Comparison of ENCODE assay signal across 14 mouse cellular contexts in the genomic region with DNA sequence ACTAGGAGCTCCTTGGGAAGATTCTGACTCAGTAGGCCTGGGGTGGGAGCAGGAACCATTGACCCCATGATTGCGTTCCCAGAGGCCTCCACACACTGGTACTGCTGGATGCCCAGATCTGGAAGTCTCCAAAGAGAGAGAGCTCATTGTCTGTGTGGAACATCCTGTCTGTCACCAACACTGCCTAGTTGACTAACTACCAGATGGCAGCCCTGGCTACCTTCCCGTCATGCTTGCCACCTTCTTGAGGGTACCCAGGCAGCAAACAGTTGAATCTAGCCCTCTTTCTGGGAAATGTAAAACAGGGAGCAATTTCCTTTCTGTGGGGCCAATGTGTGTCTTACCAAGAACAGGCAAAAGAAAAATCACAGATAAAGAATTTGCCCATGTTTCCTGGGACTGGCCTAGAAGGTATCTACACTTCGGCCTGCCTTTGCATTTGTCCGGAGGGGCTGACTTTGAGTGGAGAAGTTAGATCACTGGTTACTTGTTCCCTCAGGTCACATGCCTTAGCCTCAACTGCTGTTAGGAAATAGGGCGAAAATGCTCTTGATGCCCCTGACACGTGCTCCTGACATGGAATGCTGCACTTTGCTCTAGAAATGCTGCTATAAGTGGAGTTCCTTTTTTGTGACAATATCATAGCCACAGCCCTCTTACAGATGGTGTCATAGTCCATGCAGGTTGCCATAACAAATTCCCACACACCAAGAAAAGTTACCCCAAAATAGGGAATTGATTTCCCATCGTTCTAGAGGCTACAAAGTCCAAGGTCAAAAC. TPM values are rescaled to one million over a fixed set of nuclear protein-coding genes. Genes with fewer than 3 reads are reported as not detected.
DNase-seq lines count a peak whose midpoint lies in the region; ATAC-seq and TF ChIP-seq lines count a peak whose summit lies in the region.
"Had no signal": no experiment of that assay in that cellular context is flagged by ENCODE, and none has a peak within 500 bp of the region (broad histone marks: within the 10 kb centered on the region; RNA-seq: fewer than 3 reads in every experiment).

No protein-coding gene starts in this region.

- H3K36me3 ChIP-seq in forebrain, postnatal 0 days (ENCODE audit: insufficient read depth): peaks cover under 1% of the 10 kb centered on the region; the same call in 1 of the 2 replicates
- no peaks in the 10 kb centered on the region for H3K36me3 ChIP-seq in forebrain, embryonic 11.5 days (ENCODE audit: control insufficient read depth, insufficient read depth, low read length)
- 0 out of 2 replicates have a peak, but pooled peaks cover 2% of the 10 kb centered on the region for H3K36me3 ChIP-seq in neural tube, embryonic 15.5 days
- H3K36me3 ChIP-seq: embryonic facial prominence, embryonic 10.5 days had no signal

- no peak overlapping the region for H3K4me2 ChIP-seq in forebrain, postnatal 0 days (ENCODE audit: low read depth)
- no peak overlapping the region for H3K4me2 ChIP-seq in forebrain, embryonic 11.5 days (ENCODE audit: low read depth, low read length, severe bottlenecking)
- H3K4me2 ChIP-seq in neural tube, embryonic 15.5 days: no peak overlapping the region
- H3K4me2 ChIP-seq: liver, embryonic 15.5 days had no signal

- no peak for TF ChIP-seq CTCF in forebrain, postnatal 0 days (IDR thresholded peaks at IDR 0.05; ENCODE audit: low read depth)
- no peak for TF ChIP-seq CTCF in bone marrow macrophage, adult 2 months (IDR thresholded peaks at IDR 0.05; ENCODE audit: low read depth, low read length)

- H3K9ac ChIP-seq in forebrain, postnatal 0 days: no peak overlapping the region
- H3K9ac ChIP-seq in forebrain, embryonic 11.5 days (ENCODE audit: low read length): no peak overlapping the region
- no peak overlapping the region for H3K9ac ChIP-seq in neural tube, embryonic 15.5 days (replicated peaks)
- H3K9ac ChIP-seq: liver, embryonic 15.5 days had no signal

- H3K27me3 ChIP-seq in forebrain, postnatal 0 days (ENCODE audit: insufficient read depth, low read length): no peaks in the 10 kb centered on the region
- H3K27me3 ChIP-seq in forebrain, embryonic 11.5 days (ENCODE audit: control insufficient read depth, insufficient read depth, low read length): no peaks in the 10 kb centered on the region
- H3K27me3 ChIP-seq in neural tube, embryonic 15.5 days (replicated peaks): no peaks in the 10 kb centered on the region

- WGBS in forebrain, postnatal 0 days: 85% methylated on average over 7 of the region's 7 CpGs
- WGBS in forebrain, embryonic 11.5 days: 94% methylated on average over 7 of the region's 7 CpGs
- WGBS in neural tube, embryonic 15.5 days: 97% methylated on average over 7 of the region's 7 CpGs

- H3K27ac ChIP-seq in forebrain, postnatal 0 days (ENCODE audit: low read depth, low read length): no peak overlapping the region
- no peak overlapping the region for H3K27ac ChIP-seq in forebrain, embryonic 11.5 days (ENCODE audit: low read depth, low read length)
- H3K27ac ChIP-seq in bone marrow macrophage, adult 2 months (ENCODE audit: insufficient read depth, low read depth, low read length): peak overlapping the region; percentile 24
- H3K27ac ChIP-seq in neural tube, embryonic 15.5 days (replicated peaks): no peak overlapping the region
- H3K27ac ChIP-seq: embryonic facial prominence, embryonic 10.5 days; gastrocnemius, adult 2 months; liver, embryonic 15.5 days had no signal

- 0 out of 2 replicates have a peak, but pooled peaks have one; percentile 19 for ATAC-seq in forebrain, postnatal 0 days
- ATAC-seq in forebrain, embryonic 11.5 days (replicated peaks; ENCODE audit: low FRiP score): no peak
- ATAC-seq in neural tube, embryonic 15.5 days (ENCODE audit: low FRiP score): no peak

- peak; percentile 59 for DNase-seq in forebrain, postnatal 0 days
- no peak for DNase-seq in forebrain, embryonic 11.5 days (ENCODE audit: low spot score)
- peak; percentile 40 to 76 for DNase-seq in layer of hippocampus, adult 8-10 months (ENCODE audit: low spot score in 2 of 2)
- DNase-seq in right cerebral cortex, adult 18-20 months: peak; percentile 80
- no peak for DNase-seq in spleen, postnatal 14 days (ENCODE audit: low spot score in 2 of 2)
- no peak for DNase-seq in yolk sac, embryonic 10.5 days (ENCODE audit: low spot score)
- DNase-seq: cerebellum, adult 9-10 months; gastrocnemius, adult 2 months; heart, postnatal 36 days; kidney, postnatal 10 days had no signal

- H3K4me1 ChIP-seq in forebrain, postnatal 0 days (ENCODE audit: insufficient read depth): 0 out of 2 replicates have a peak, but pooled peaks cover 6% of the 10 kb centered on the region
- no peaks in the 10 kb centered on the region for H3K4me1 ChIP-seq in forebrain, embryonic 11.5 days (replicated peaks; ENCODE audit: control insufficient read depth, insufficient read depth, low read length)
- H3K4me1 ChIP-seq in bone marrow macrophage, adult 2 months (ENCODE audit: control insufficient read depth, insufficient read depth, low read length): peaks cover 50% of the 10 kb centered on the region
- H3K4me1 ChIP-seq in neural tube, embryonic 15.5 days: peaks cover 21% of the 10 kb centered on the region

- no peaks in the 10 kb centered on the region for H3K9me3 ChIP-seq in forebrain, postnatal 0 days (ENCODE audit: low read length)
- H3K9me3 ChIP-seq in forebrain, embryonic 11.5 days (ENCODE audit: control insufficient read depth, low read length): no peaks in the 10 kb centered on the region
- no peaks in the 10 kb centered on the region for H3K9me3 ChIP-seq in neural tube, embryonic 15.5 days (replicated peaks)
- H3K9me3 ChIP-seq: embryonic facial prominence, embryonic 10.5 days; liver, embryonic 15.5 days had no signal

- H3K4me3 ChIP-seq in forebrain, postnatal 0 days (ENCODE audit: low read depth, low read length): no peak overlapping the region
- H3K4me3 ChIP-seq in forebrain, embryonic 11.5 days (ENCODE audit: low read depth, low read length): no peak overlapping the region
- H3K4me3 ChIP-seq in bone marrow macrophage, adult 2 months (ENCODE audit: insufficient read depth, low read length): no peak overlapping the region
- no peak overlapping the region for H3K4me3 ChIP-seq in neural tube, embryonic 15.5 days (replicated peaks)
- H3K4me3 ChIP-seq: embryonic facial prominence, embryonic 10.5 days; gastrocnemius, adult 2 months; liver, embryonic 15.5 days had no signal

- TF ChIP-seq POLR2A in bone marrow macrophage, adult 2 months (IDR thresholded peaks at IDR 0.05; ENCODE audit: borderline replicate concordance, low read depth, low read length): no peak

RNA-seq across cellular contexts. Expression of a gene that starts 40.6 kb away (rescaled TPM):
- total RNA-seq in forebrain, postnatal 0 days (2014; rRNA removed): 3.5 and 3.7 TPM in 2 replicates
- 1.6 and 1.7 TPM in 2 replicates for polyA plus RNA-seq in forebrain, postnatal 0 days (2015; fragmentation: Nextera tagmentation; extraction: Ambion mirVana)
- 2.3 and 2.5 TPM in 2 replicates for polyA plus RNA-seq in forebrain, embryonic 11.5 days (2014; fragmentation: Nextera tagmentation; extraction: Ambion mirVana)
- 0.46 and 1.5 TPM in 2 replicates for polyA plus RNA-seq in bone marrow macrophage, adult 2 months (2012; ENCODE audit: insufficient read depth, insufficient read length, missing spikeins)
- 1 to 10 TPM; 3.5 to 6.4 (median 4.5) TPM for total RNA-seq in layer of hippocampus, adult 8-10 months (2022)
- 6.5 and 7.0 TPM in 2 replicates for polyA plus RNA-seq in neural tube, embryonic 15.5 days (2015; fragmentation: Nextera tagmentation; extraction: Ambion mirVana)

Comparison
In these comparisons a context has a peak if more than half of its experiments do, and no peak if none do; other contexts are left out.
1. DNase-seq: peak in forebrain, postnatal 0 days (single experiment), layer of hippocampus, adult 8-10 months (2 of 2) and right cerebral cortex, adult 18-20 months (single experiment); none in forebrain, embryonic 11.5 days (single experiment), spleen, postnatal 14 days (0 of 2) and yolk sac, embryonic 10.5 days (single experiment).